Mouse (Mus musculus): ENCODE data around the gene Ddx31.

Ddx31 gene

GRCm38 (mm10) chr2:28952981-28953380 is 112.8 kb downstream of the Ddx31 start:
- no peak for ATAC-seq (ENCODE audit: insufficient number of reproducible peaks, low FRiP score, low TSS enrichment)

- no peak for ATAC-seq (ENCODE audit: insufficient number of reproducible peaks, low FRiP score, low TSS enrichment)
Observed at GRCm38 (mm10) chr2:28954595-28954994, 114.4 kb downstream of the Ddx31 start.
